ENCODE assay signal across 8 mouse cellular contexts in genomic region chr12:5375616-5376461, GRCm38 (mm10). TPM values are rescaled to one million over a fixed set of nuclear protein-coding genes. Genes with fewer than 3 reads are reported as not detected.
DNase-seq lines count a peak whose midpoint lies in the region; ATAC-seq and TF ChIP-seq lines count a peak whose summit lies in the region.

Klhl29 (minus strand) TSS chr12:5375682.

- no peaks in the 10 kb centered on the region for H3K36me3 ChIP-seq in thymus, adult 2 months (ENCODE audit: control insufficient read depth, insufficient read depth, low read length)
- H3K36me3 ChIP-seq in heart, embryonic 10.5 days = no peaks in the 10 kb centered on the region
- no peaks in the 10 kb centered on the region for H3K36me3 ChIP-seq in kidney, embryonic 14.5 days (ENCODE audit: control insufficient read depth, insufficient read depth, low read length)
- H3K36me3 ChIP-seq in limb, embryonic 14.5 days (ENCODE audit: control insufficient read depth, insufficient read depth, low read length) = no peaks in the 10 kb centered on the region
- H3K36me3 ChIP-seq in midbrain, embryonic 16.5 days (ENCODE audit: control insufficient read depth, insufficient read depth, low read length) = no peaks in the 10 kb centered on the region

- no peaks in the 10 kb centered on the region for H3K4me1 ChIP-seq in thymus, adult 2 months (replicated peaks; ENCODE audit: control insufficient read depth, insufficient read depth, low read length)
- H3K4me1 ChIP-seq in embryonic fibroblast, embryonic 13.5 days (ENCODE audit: control insufficient read depth, insufficient read depth, low read length) = no peaks in the 10 kb centered on the region
- peaks cover 14% of the 10 kb centered on the region for H3K4me1 ChIP-seq in heart, embryonic 10.5 days
- peaks cover 10% of the 10 kb centered on the region for H3K4me1 ChIP-seq in kidney, embryonic 14.5 days (ENCODE audit: control insufficient read depth, insufficient read depth, low read length)
- H3K4me1 ChIP-seq in limb, embryonic 14.5 days (ENCODE audit: control insufficient read depth, insufficient read depth, low read length) = peaks cover 21% of the 10 kb centered on the region
- H3K4me1 ChIP-seq in midbrain, embryonic 16.5 days (ENCODE audit: control insufficient read depth, insufficient read depth, low read length) = peaks cover 17% of the 10 kb centered on the region

- H3K9ac ChIP-seq in kidney, embryonic 14.5 days (ENCODE audit: low read depth, low read length) = peak within 1 kb of the TSS; percentile 70
- H3K9ac ChIP-seq in limb, embryonic 14.5 days (ENCODE audit: low read depth, low read length, severe bottlenecking) = peak within 1 kb of the TSS; percentile 61
- peak within 1 kb of the TSS; percentile 93 for H3K9ac ChIP-seq in midbrain, embryonic 16.5 days (ENCODE audit: low read depth, low read length)

- H3K27me3 ChIP-seq in thymus, adult 2 months (ENCODE audit: control insufficient read depth, insufficient read depth, low read length) = peaks cover 8% of the 10 kb centered on the region; the same call in 1 of the 2 replicates
- peaks cover 65% of the 10 kb centered on the region for H3K27me3 ChIP-seq in heart, embryonic 10.5 days (ENCODE audit: insufficient read depth, poor library complexity, severe bottlenecking)
- H3K27me3 ChIP-seq in kidney, embryonic 14.5 days (ENCODE audit: control insufficient read depth, insufficient read depth, low read length) = peaks cover 19% of the 10 kb centered on the region
- no peaks in the 10 kb centered on the region for H3K27me3 ChIP-seq in limb, embryonic 14.5 days (ENCODE audit: control insufficient read depth, insufficient read depth, low read length)
- H3K27me3 ChIP-seq in midbrain, embryonic 16.5 days (ENCODE audit: control insufficient read depth, insufficient read depth, low read depth, low read length) = no peaks in the 10 kb centered on the region

- H3K4me2 ChIP-seq in kidney, embryonic 14.5 days (replicated peaks; ENCODE audit: low read depth, low read length) = peak within 1 kb of the TSS; percentile 99
- peak within 1 kb of the TSS; percentile 96 for H3K4me2 ChIP-seq in limb, embryonic 14.5 days (replicated peaks; ENCODE audit: low read depth, low read length, severe bottlenecking)
- H3K4me2 ChIP-seq in midbrain, embryonic 16.5 days (ENCODE audit: low read length) = peak within 1 kb of the TSS; percentile 91

- WGBS in thymus, adult 2 months = 5% methylated on average over 64 of the region's 66 CpGs
- under 1% methylated on average over 60 of the region's 66 CpGs for WGBS in heart, embryonic 10.5 days
- 2% methylated on average over 52 of the region's 66 CpGs for WGBS in kidney, embryonic 14.5 days
- WGBS in limb, embryonic 14.5 days = 2% methylated on average over 35 of the region's 66 CpGs
- WGBS in midbrain, embryonic 16.5 days = under 1% methylated on average over 45 of the region's 66 CpGs

- DNase-seq in thymus, adult 2 months = no peak
- DNase-seq in thymus, postnatal 0 days (ENCODE audit: low spot score) = no peak
- peak; percentile 84 for DNase-seq in heart, embryonic 10.5 days (ENCODE audit: low spot score)
- DNase-seq in limb, embryonic 14.5 days (ENCODE audit: low spot score) = peak; percentile 86
- DNase-seq in testis, postnatal 14 days (ENCODE audit: low spot score) = peak; percentile 72

- no peaks in the 10 kb centered on the region for H3K9me3 ChIP-seq in heart, embryonic 10.5 days
- H3K9me3 ChIP-seq in kidney, embryonic 14.5 days (ENCODE audit: control insufficient read depth, low read length) = no peaks in the 10 kb centered on the region
- H3K9me3 ChIP-seq in limb, embryonic 14.5 days (ENCODE audit: control insufficient read depth, low read length) = no peaks in the 10 kb centered on the region
- H3K9me3 ChIP-seq in midbrain, embryonic 16.5 days (replicated peaks; ENCODE audit: control insufficient read depth, low read length, poor library complexity, severe bottlenecking) = no peaks in the 10 kb centered on the region

- ATAC-seq in kidney, embryonic 14.5 days (ENCODE audit: low FRiP score, low TSS enrichment) = peak; percentile 91
- ATAC-seq in limb, embryonic 14.5 days (ENCODE audit: low FRiP score, low read depth) = peak; percentile 91
- peak; percentile 94 for ATAC-seq in midbrain, embryonic 16.5 days

- TF ChIP-seq CTCF in thymus, adult 2 months (IDR thresholded peaks at IDR 0.05; ENCODE audit: borderline replicate concordance, control insufficient read depth, extremely low read depth, insufficient read depth, low read length, poor library complexity) = no peak
- TF ChIP-seq CTCF in embryonic fibroblast, embryonic 13.5 days (IDR thresholded peaks at IDR 0.05; ENCODE audit: borderline replicate concordance, insufficient read depth, low read length) = no peak

- no peak for TF ChIP-seq POLR2A in thymus, adult 2 months (IDR thresholded peaks at IDR 0.05; ENCODE audit: control insufficient read depth, extremely low read depth, insufficient read depth, low read length, poor library complexity)
- peak; percentile 78 for TF ChIP-seq POLR2A in embryonic fibroblast, embryonic 13.5 days (IDR thresholded peaks at IDR 0.05; ENCODE audit: low read depth, low read length)
- TF ChIP-seq POLR2A in limb, embryonic 14.5 days (IDR thresholded peaks at IDR 0.05; ENCODE audit: borderline replicate concordance, extremely low read depth, insufficient read depth, insufficient read length) = peak; percentile 60; the same call in 1 of the 2 replicates

- H3K27ac ChIP-seq in thymus, adult 2 months (ENCODE audit: control insufficient read depth, insufficient read depth, low read length) = no peak within 1 kb of the TSS
- H3K27ac ChIP-seq in embryonic fibroblast, embryonic 13.5 days (ENCODE audit: insufficient read depth, low read length) = no peak within 1 kb of the TSS
- H3K27ac ChIP-seq in heart, embryonic 10.5 days = peak within 1 kb of the TSS; percentile 85
- H3K27ac ChIP-seq in kidney, embryonic 14.5 days (ENCODE audit: low read depth, low read length) = no peak within 1 kb of the TSS; the same call in 1 of the 2 replicates
- peak within 1 kb of the TSS; percentile 76 for H3K27ac ChIP-seq in limb, embryonic 14.5 days (replicated peaks; ENCODE audit: low read depth, low read length)
- H3K27ac ChIP-seq in midbrain, embryonic 16.5 days (ENCODE audit: low read length) = peak within 1 kb of the TSS; percentile 95

- peak within 1 kb of the TSS; percentile 23 for H3K4me3 ChIP-seq in thymus, adult 2 months (ENCODE audit: control insufficient read depth, insufficient read depth, low read length)
- H3K4me3 ChIP-seq in embryonic fibroblast, embryonic 13.5 days (ENCODE audit: insufficient read depth, low read length) = peak within 1 kb of the TSS; percentile 70
- peak within 1 kb of the TSS; percentile 84 for H3K4me3 ChIP-seq in heart, embryonic 10.5 days
- H3K4me3 ChIP-seq in kidney, embryonic 14.5 days (ENCODE audit: low read length) = peak within 1 kb of the TSS; percentile 69
- peak within 1 kb of the TSS; percentile 86 for H3K4me3 ChIP-seq in limb, embryonic 14.5 days (replicated peaks; ENCODE audit: low read length)
- H3K4me3 ChIP-seq in midbrain, embryonic 16.5 days (ENCODE audit: low read depth, low read length) = peak within 1 kb of the TSS; percentile 96

RNA-seq across cellular contexts. Expression of gene Klhl29, which starts in this region (rescaled TPM):
- polyA plus RNA-seq in thymus, adult 2 months (2012; rRNA removed) = 6.1 and 6.7 TPM in 2 replicates
- polyA plus RNA-seq in thymus, postnatal 0 days (2015; fragmentation: Nextera tagmentation; extraction: Ambion mirVana) = 0.39 TPM in 2 replicates
- 3.8 and 6.1 TPM in 2 replicates for polyA plus RNA-seq in embryonic fibroblast, embryonic 13.5 days (2011; ENCODE audit: insufficient read length, low read depth, missing spikeins)
- 0.33 and 0.60 TPM in 2 replicates for polyA plus RNA-seq in heart, embryonic 10.5 days (2016; fragmentation: Nextera tagmentation; extraction: Ambion mirVana)
- 1.4 TPM in 2 replicates for polyA plus RNA-seq in kidney, embryonic 14.5 days (2014; fragmentation: Nextera tagmentation; extraction: Ambion mirVana)
- polyA plus RNA-seq in limb, embryonic 14.5 days (2012; rRNA removed) = 14.0 and 23.0 TPM in 2 replicates
- polyA plus RNA-seq in limb, embryonic 14.5 days (2014; fragmentation: Nextera tagmentation; extraction: Ambion mirVana) = 4.9 and 5.9 TPM in 2 replicates
- 4.0 and 4.6 TPM in 2 replicates for polyA plus RNA-seq in midbrain, embryonic 16.5 days (2015; fragmentation: Nextera tagmentation; extraction: Ambion mirVana)

Comparison
In these comparisons a context has a peak if more than half of its experiments do, and no peak if none do; other contexts are left out.
1. Peak in DNase-seq, H3K4me3 ChIP-seq and H3K27ac ChIP-seq in heart, embryonic 10.5 days; RNA of the gene not detected or under 1 TPM.
2. DNase-seq: peak in limb, embryonic 14.5 days (single experiment) and testis, postnatal 14 days (single experiment); none in thymus, adult 2 months (single experiment) and thymus, postnatal 0 days (single experiment).
3. H3K27ac ChIP-seq: peak in limb, embryonic 14.5 days (single experiment) and midbrain, embryonic 16.5 days (single experiment); none in thymus, adult 2 months (single experiment), embryonic fibroblast, embryonic 13.5 days (single experiment) and kidney, embryonic 14.5 days (single experiment).
4. H3K4me3 ChIP-seq: peak in every context shown above with its lines; median percentile 96 in midbrain, embryonic 16.5 days; 86 in limb, embryonic 14.5 days; 84 in heart, embryonic 10.5 days; 70 in embryonic fibroblast, embryonic 13.5 days; 69 in kidney, embryonic 14.5 days; 23 in thymus, adult 2 months.
5. Peak in every context shown above with its lines, with median percentiles within 50 percentile points of each other: ATAC-seq, H3K4me2 ChIP-seq and H3K9ac ChIP-seq.